Mouse (Mus musculus) kidney, adult 2 months (tissue): Measurements from ENCODE around the gene Cerkl.

ENCODE experiments used
- CTCF ChIP-seq: fragments of 200-500 bp; conservative IDR thresholded peaks from 2 replicates; pipeline ENCODE4 v1.5.1; 2011; ENCODE audit warnings: low read depth, mild to moderate bottlenecking, control low read depth, low read length, moderate library complexity, mixed read lengths; ENCODE audit not compliant: insufficient read depth, insufficient read length
- POLR2A ChIP-seq: fragments of 200-500 bp; IDR thresholded peaks from one replicate; pipeline ENCODE4 v1.6.1; 2011; ENCODE audit warnings: low read depth, low read length, control low read depth

- no peak for TF ChIP-seq CTCF
- no peak for TF ChIP-seq POLR2A
Observed at GRCm38 (mm10) chr2:79397107-79397506, 59.5 kb downstream of the Cerkl start.
